In genomic region chr9:61990738-61991137, GRCm38 (mm10) we compare ENCODE assay signal across 20 mouse cellular contexts.
"Had no signal": no experiment of that assay in that cellular context is flagged by ENCODE, and none has a peak within 500 bp of the region (broad histone marks: within the 10 kb centered on the region; RNA-seq: fewer than 3 reads in every experiment).

No protein-coding gene starts in this region.

- H3K27ac ChIP-seq: left cerebral cortex, adult 2 months; limb, embryonic 12.5 days; limb, embryonic 15.5 days; liver, embryonic 14.5 days; macrophage; midbrain, embryonic 12.5 days; midbrain, embryonic 15.5 days; neural tube, embryonic 12.5 days; neural tube, embryonic 15.5 days had no signal

- H3K9ac ChIP-seq: limb, embryonic 12.5 days; limb, embryonic 15.5 days; liver, embryonic 14.5 days; midbrain, embryonic 12.5 days; midbrain, embryonic 15.5 days; neural tube, embryonic 12.5 days; neural tube, embryonic 15.5 days had no signal

- ATAC-seq: midbrain, embryonic 15.5 days had no signal

- H3K4me2 ChIP-seq: limb, embryonic 12.5 days; limb, embryonic 15.5 days; liver, embryonic 11.5 days; midbrain, embryonic 12.5 days; midbrain, embryonic 15.5 days; neural tube, embryonic 12.5 days; neural tube, embryonic 15.5 days had no signal

- H3K4me1 ChIP-seq: midbrain, embryonic 12.5 days; midbrain, embryonic 15.5 days; neural tube, embryonic 12.5 days; neural tube, embryonic 15.5 days had no signal

- DNase-seq: kidney, adult 2 months; kidney, postnatal 10 days; kidney, postnatal 36 days; layer of hippocampus, postnatal 36 days; left cerebral cortex, postnatal 4 days; lung, adult 2 months; right cerebral cortex, adult 18-20 months; right cerebral cortex, postnatal 14 days; spleen, adult 18-20 months; thymus, postnatal 25 days had no signal

- H3K27me3 ChIP-seq: limb, embryonic 12.5 days; limb, embryonic 15.5 days; midbrain, embryonic 12.5 days; midbrain, embryonic 15.5 days; neural tube, embryonic 12.5 days; neural tube, embryonic 15.5 days had no signal

- H3K4me3 ChIP-seq: left cerebral cortex, adult 2 months; limb, embryonic 12.5 days; limb, embryonic 15.5 days; midbrain, embryonic 12.5 days; midbrain, embryonic 15.5 days; neural tube, embryonic 12.5 days; neural tube, embryonic 15.5 days had no signal

- H3K9me3 ChIP-seq: limb, embryonic 12.5 days; limb, embryonic 15.5 days; midbrain, embryonic 15.5 days; neural tube, embryonic 12.5 days; neural tube, embryonic 15.5 days had no signal

- H3K36me3 ChIP-seq: limb, embryonic 12.5 days; limb, embryonic 15.5 days; midbrain, embryonic 12.5 days; midbrain, embryonic 15.5 days; neural tube, embryonic 12.5 days; neural tube, embryonic 15.5 days had no signal
